Mouse (Mus musculus) MEL-GATA-1-ER (cell line): ENCODE results near the gene Slc35f1.

Source experiments
- DNase-seq: peaks from one replicate; pipeline ENCODE4 v3.0.0-alpha.2; 2012; ENCODE audit warnings: low read depth; ENCODE audit errors: extremely low read depth

Slc35f1 gene

DNA sequence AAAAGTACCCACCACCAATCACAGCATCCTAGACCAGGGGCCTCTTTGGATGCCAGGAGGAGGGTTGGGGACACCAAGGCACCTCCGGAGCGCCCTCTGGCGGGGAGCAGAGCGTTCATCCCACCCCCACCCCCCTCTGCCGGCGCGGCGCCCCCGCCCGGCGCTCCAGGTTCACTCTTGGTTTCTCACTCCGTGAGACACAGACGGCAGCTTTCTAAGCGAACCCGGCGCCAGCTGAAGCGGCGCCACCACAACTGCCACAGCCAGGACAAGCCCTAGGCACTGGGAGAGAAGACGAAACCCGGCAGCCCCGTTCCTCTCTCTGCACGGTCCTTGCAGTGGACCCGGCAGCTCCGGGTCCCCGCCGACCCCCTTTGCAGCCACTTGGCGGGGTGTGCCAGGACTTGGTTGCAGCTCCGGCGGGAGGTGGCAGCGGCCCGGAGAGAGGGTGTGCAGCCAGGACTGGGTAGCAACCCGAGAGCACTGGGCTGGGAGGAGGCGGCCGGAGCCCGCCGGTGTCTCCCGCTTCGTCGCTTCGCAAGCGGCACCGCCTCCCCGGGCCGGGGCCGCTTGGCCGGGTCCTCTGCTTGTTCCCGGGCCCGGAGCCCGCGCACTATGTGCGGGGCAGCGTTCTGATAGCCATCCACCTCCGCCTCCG, at the start of gene Slc35f1:
Gene Slc35f1, plus strand, starts transcription at position 200 of the 658 bp plus-strand sequence.
- DNase-seq, result no peak

DNA sequence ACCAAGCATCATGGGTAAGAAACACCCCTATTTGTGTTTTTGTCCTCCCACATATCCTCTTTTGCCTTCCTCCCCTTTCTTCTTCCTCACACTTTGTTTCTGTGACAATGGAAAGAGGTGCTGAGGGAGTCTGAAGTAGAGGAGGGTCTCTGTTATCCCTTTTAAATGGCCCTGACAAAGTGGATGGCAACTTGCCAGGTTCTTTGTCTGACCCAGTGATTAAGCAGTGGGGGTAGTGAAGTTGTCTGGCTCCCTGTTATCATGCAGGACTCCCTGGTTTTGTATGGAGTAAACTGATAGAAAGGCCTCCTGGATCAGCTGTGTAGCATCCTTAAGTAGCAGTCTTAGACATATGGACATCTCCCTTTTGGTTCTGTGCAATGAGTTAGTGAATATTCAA, 19.1 kb upstream of the Slc35f1 start:
- DNase-seq, result no peak

DNA sequence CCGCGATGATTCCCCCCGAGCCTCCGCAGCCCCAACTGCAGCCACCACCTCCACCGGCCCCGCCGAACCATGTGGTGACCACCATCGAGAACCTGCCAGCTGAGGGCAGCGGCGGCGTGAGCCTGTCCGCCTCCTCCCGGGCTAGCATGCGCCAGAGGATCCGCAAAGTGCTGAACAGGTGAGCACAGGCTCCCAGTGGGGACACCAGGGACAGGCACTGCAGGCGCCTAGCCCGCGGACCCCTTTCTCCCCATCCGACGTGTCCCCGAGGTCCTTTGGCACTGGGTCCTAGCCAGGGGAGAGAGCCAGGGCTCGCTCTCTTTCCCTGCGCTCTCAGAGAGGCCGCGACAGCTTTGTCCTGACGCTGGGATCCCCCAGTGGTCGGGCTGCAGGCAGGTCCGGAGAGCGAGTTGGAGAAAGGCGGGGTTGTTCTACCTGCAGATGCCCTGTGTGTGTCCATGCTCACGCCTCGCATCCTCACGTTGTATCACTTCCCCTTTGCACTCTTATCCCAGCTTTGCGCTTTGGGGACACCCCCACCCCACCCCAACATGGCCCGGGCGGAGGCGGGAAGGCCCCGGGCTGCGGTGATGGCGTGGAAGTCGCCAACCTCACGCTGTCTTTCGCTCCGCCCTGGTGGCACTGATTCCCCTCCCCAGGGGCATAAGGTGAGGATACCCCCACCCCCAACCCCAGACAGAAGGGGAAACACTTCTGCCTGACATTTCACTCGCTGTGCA, 829 bp downstream of the Slc35f1 start:
- DNase-seq, result no peak

DNA sequence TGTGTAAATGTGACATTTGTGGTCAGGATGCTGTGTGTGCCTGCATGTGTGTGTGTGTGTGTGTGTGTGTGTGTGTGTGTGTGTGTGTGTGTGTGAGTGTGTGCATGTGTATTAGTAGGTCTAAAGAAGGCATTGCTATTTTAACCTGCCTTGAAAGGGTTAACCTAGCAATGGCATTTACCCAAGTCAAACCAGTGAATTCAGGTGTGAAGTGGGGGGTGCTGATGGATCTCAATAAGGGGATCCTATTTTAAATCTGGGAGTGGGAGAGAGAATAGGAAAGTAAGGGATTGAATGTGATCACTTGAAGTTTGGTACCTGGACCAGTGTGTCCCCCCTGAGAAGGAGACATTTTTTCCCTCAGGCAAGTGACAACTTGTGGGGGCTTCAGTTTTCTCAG, 13.4 kb downstream of the Slc35f1 start:
- no peak for DNase-seq

DNA sequence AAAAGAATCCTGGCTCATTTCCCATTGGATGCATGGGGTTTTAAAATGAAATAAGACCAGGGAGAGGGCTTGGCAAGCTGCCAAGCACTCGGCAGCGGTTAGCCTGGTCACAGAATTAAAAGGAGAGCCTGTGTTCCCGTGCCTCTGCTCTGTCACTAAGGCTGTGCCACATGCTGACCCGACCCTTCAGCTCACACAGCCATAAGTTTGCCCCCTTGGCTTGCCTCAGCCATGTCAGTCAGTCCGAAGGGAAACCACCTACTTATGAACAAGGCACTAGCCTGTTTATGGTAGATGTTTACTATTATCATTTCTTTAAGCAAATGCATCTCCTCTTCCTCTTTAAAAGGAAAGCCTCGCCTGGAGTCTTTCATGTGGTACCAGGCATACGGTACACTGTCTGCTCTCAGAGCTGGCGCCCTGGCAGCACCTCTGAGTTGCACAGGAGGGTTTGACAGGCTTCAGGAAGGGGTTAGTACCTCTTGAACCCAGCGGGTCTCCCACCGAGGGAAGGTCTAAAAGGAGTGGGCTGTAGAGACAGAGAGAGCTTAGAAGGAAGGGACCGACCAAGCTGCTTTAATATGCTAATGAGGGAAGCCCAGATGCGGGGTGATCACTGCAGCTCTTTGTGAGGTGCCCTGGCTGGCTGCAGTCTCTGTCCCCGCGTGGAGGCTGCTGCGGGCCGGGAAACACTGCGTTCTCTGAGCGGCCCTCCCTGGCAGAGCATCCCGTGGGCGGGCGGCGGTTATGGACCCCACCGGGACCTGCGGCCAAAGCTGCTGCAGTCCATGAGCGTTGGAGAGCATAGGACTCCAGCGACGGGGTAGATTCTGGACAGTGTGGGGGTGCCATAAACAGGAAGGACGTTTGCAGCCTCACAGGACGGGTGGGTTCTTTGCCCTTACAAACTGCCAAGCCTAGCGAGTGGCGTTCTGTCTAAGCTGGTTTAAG, 14.0 kb downstream of the Slc35f1 start:
- DNase-seq, result no peak

DNA sequence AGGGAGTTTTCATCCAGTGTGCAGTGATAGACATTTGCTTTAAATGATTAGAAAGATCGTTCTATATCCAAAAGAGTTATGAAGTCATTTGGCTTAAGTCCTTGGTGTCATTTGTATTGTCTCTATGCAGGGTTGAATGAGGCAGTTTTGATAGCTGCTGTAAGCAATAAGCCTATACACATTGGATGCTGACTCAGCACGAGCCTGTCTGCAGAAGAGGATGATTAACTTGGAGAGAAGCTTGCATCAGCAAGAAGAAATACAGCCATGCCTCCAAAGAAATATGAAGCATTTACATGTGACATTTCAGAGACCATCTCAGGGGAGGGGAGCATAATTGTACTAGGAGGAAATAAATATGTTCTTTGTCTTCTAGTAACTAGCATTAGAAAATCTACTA, 19.1 kb downstream of the Slc35f1 start:
- DNase-seq, result no peak

DNA sequence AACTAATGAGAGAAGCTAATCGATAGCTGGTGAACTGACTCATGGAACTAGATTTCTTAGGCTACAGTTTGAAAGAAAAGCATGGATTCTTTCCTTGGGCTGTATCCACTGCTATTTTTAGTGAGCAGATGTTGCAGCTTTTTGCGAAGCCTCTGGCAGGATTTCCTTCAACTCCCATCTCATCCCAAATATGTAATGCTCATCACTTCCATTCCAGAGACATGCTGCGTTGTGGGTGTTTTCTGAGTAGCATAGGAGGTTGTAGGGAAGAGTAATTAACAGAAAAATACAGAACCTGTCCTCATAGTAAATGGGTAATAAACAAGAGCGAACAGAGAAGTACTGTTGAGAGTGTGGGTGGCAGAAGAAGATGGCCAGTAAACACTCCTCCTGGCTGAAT, 21.8 kb downstream of the Slc35f1 start:
- no peak for DNase-seq

DNA sequence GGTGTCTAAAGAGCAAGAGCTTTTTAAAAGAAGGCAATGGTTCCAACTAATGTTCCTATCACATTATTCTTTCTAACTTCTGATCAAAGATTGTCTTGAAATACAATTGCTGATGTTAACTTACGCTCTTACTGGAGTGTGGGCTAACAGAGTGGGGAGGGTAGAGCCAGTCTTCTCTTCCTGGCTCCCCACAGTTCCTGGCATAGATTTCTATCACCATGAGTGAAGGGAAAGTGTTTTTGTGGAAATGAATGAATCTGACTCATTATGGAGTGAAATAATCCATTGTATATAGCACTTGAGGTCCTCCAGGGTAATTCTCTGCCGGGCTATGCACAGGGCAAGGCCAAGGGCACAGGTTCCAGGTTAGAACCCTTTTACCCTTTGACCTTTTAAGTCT, 24.2 kb downstream of the Slc35f1 start:
- no peak for DNase-seq

DNA sequence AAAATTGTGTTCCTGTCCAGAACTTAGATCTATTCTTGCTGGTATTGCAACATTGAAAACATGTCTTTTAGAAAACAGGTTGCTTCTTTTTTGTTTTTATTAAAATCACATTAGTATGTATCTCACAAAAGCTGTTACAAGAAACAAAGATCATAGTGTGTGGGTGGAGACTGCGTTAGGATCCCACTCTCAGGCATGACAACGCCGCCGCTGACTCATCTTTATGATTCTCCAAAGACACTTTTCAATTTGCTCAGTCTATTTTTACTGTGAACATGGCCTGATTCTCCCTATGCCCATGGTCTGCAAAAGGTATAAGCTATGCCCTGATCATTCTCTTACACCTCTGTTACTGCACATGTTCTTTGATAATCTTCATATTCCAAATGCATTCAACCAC, 24.8 kb downstream of the Slc35f1 start:
- no peak for DNase-seq

DNA sequence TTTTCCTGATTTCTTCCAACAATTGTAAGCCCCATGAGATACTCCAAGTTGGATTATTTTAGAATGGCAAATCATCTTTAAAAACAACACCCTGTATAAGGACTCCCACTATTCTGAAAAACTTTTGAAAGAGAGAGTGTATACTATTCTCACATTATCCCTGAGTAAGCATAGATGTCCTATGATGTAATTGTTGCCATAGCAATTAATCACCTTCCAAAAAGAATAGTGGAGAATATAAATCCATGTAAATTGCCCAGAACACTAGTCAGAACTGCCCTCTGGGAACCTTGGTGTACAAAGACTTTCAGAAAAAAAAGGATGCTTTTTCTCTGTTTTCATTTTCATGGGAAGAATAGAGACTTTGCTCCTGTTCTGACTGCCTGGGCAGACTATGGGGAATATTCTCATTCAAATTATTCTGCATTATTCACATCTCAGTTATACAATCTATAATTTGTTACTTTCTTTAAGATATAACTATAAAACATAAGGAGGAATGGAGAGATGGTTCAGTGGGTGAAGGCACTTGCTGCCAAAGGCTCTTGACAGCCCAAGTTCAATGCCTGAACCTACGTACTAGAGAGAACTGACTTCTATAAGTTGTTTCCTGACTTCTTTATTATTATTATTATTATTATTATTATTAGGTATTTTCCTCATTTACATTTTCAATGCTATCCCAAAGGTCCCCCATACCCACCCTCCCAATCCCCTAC, 28.0 kb downstream of the Slc35f1 start:
- no peak for DNase-seq

DNA sequence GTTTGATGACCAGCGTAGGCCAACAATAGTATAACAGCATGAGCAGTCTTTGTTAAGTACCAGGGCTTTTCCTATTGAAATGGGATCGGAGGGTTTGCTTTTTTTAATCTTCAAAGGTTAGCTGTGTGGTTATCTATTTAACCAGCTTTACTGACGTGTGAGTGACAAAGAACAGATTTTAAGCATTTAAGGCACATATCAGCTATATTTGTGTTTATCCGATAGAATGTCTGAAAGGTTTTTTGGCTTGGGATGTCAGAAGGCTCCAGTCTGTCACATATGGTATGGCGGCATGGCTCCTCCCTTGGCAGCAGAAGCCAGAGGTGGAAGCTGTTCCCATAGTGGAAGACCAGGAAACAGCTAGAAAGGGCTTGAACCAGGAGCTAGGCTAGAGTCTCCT, 36.3 kb downstream of the Slc35f1 start:
- no peak for DNase-seq

DNA sequence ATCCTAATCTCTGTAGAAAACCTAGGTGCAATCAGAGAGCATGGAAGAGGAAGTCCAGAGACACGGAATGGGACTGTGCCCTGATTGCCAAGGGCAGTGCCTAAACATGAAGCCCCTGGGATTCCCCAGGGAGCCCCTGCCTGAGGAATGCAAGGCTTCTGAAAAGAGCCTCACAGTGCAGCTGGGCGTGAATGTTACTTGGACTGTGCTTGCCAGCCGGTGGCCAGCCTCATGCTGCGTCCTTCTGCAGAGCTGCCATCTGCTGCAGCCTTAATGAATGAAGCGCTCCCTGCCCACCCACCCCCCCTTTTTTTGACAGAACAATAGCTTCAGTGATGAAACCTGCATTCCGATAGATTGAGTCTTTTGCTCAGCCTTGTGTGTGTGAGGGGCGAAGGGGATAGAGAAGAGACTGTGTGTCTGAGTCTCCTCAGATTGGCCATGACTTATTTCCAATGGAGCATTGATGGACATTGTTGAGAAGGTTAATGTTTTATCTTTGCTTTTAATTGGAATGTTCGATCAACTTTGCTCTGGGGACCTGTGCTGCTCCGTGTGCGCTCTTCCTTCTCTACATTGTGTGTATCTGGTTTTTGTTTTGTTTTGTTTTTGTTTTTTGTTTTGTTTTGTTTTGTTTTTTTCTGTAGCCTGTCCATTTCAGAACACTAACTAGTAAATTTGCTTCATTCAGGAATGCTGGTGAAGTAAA, 52.5 kb downstream of the Slc35f1 start:
- no peak for DNase-seq

DNA sequence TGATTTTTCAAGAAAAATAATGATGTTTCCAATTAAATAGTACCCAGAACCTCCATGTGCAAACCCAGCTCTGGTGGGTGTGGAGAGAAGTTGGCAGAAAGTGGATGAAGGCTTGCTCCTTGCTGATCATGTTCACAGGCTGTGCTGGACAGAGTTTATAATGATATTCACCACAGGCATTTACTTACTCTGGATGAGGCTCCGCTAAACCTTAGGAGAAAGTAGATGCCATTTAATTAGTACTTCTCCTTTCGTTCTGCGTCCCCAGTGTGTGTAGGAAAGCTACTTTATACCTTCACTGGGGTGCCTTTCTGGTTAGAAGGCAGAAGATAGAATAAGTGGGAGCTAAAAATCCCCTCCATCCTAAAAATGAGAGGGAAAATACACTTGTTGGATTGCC, 53.5 kb downstream of the Slc35f1 start:
- DNase-seq, result no peak

DNA sequence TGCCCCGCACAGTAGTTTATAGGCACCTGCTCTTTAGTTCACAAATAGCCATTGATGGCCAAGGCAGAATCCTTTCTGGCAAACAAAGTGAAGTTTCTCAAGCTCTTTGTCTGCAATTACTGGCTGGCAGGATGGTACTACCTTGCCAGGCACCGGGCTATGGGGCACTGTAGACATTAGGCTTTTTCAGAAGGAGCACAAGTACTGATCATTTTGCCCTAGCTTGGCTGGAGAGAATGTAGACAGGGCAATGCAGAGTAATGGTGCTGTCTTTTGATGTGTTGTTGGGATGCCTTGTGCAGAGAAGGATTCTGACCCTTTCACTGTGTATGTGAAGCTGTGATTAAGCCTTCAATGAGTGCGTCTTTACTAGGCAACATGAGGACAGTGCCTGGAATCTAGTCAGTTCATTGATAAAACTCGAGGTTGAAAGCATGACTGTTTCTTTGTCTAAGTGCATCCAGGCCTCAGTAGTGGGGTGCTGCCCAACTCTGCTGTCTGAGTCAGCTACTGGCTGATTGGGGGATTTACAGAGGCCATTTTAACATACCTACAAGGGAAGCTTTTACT, 57.8 kb downstream of the Slc35f1 start:
- DNase-seq, result no peak

DNA sequence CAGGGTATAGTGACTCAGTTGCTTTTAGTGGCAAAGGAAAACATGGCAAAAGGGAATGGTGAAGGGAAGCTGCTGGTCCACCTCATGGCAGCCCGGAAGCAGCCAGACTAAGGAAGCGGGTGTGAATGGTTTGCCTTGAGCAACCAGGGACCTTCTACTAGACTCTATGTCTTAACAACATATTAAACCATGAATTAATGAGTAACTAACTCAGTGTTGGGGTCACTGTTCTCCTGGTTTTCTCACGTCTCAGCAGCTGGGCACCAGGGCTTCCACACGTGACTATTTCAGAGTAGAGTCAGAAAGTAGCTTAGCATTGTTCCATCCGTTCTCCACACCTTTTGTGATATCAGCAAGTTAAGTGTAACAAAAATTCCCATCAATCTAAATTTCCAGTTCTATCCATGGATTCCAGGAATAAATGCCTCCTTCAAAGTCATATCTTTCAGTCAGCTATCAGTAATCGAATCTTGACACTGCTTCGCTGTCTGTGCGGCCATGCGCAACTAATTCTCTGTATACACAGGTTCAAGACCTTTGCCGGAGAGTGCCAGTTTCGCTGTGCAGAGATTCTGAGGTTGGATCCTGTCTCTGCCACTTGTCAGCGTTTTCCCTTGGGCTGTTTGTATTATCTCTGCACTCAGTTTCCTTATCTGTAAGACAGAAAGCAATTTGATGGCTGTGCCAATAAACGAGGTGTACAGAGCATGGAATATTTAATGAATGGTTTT, 65.8 kb downstream of the Slc35f1 start:
- no peak for DNase-seq

DNA sequence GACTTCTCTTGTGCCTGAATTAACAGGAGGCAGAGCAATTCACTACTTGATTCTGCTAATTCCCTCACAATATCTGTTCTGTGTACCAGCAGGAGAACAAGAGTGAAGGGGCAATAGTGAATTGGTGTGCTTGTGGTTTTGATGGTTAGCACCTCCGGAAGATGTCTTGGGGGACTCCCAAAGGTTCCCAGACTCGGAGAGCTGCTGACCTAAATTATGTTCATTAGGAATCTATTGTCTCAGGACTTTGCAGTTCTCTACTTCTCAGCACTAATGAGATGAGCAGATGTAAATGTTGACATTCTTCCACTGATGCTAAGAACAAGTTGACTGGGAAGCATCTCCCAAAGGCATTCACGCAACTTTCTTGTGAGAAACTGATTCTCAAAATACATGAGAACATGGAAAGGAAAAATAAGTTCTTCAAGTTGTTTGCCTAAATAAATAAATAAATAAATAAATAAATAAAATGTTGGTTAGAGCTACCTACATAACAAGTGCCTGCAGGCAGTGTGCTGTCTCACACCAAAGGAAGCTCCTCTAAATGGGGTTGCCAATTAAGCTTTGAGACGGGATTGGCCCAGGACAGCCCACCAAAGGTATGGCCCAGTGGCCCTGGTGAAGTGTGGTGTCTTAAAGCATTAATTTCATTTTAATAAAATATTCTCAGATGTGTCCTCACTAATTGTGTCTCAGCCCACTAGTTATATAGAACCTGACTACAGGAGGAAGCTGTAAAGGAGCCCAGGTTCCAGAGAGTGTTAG, 67.3 kb downstream of the Slc35f1 start:
- no peak for DNase-seq

DNA sequence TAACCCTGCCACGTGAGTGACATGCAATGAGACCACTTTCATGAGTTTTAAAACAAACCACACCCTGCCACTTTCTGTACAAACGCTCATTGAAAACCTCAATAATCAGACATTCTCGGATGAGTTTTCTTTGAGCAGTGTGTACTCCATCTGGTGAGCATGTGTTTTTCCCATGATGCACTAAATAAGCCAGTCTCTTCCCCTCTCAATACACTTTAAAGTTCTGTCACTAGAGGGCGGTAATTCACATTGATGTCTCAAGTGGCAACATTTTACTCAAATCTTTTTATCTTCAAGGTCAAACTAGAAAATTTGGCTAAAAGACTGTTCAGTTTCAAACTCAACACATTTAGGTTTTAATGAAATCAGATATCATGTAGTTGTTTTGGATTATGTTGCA, 68.3 kb downstream of the Slc35f1 start:
- DNase-seq, result peak; percentile 28

DNA sequence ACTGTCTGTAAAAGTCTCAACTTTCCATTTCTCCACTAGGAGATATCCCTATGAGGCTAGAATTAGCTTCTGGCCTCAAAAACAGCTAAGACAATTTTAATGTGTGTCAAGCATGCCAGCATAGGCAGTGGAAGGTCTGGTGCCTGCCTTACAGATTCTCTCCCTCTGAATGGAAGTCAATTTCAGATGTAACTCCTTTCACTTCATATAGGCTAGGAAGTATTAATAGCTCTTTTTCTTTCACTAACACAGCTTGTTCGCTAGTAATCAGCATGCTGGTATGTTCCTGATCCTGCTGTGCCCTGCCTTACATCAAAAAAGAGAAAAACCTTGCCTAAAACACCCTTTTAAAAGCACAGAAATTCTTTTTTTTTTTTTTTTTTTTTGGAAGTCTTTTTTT, 70.2 kb downstream of the Slc35f1 start:
- DNase-seq, result no peak

DNA sequence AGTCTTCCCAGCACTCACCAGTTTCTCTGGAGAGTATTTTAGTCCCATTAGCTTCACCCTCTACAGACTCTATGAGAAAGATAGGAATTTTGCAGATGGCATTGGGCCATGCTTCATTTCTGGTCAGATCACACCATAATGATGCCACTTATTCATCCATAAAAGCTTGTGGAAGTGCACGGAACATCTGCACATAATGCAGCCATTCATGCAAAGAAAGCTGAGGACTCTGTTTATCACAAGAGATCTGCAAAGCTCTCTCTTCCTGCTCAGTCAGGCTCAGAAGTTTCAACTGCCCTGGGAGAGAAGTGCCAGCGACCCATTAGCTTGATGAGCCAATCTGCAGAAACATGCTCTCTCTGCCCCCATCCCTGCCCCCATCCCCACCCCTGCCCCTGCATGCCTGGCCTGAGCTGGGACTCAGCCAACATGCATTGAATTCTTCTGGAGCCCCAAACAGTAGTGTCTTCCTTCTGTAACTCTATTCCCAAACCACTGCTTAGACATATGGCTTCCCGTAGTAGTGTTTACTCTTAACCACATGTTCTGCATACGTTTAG, 89.7 kb downstream of the Slc35f1 start:
- DNase-seq, result no peak
